Mouse (Mus musculus) MEL (cell line): ENCODE measurements at regions not wholly inside any gene's neighbourhood (a gene's known extent, or its start where the extent isn't known, plus 50 kb on each side); places are given as distances from the start of the nearest gene placed in this dataset.

Experiments
- DNase-seq: peaks from one replicate; pipeline ENCODE4 v3.0.0; 2011; ENCODE audit warnings: low read depth, low spot score
- H3K27ac ChIP-seq: 2 replicates; pipeline ENCODE4 v1.5.1; 2012; ENCODE audit warnings: low read depth, mild to moderate bottlenecking, control low read depth, low read length, moderate library complexity; ENCODE audit not compliant: control insufficient read depth
- H3K27me3 ChIP-seq, 2 experiments: fragments of 150-350 bp in 1 of 2; sonication (generic) in 1 of 2; 2 replicates each; pipeline ENCODE4 v1.6.1; 2012; ENCODE audit warnings: low read length in 2 of 2, mild to moderate bottlenecking in 2 of 2, improper control_type of control experiment in 1 of 2, moderate library complexity in 1 of 2; ENCODE audit not compliant: insufficient read depth in 2 of 2, control insufficient read depth in 1 of 2
- H3K36me3 ChIP-seq, 2 experiments: 2 replicates each; pipeline ENCODE4 v1.6.1; 2012 to 2014; ENCODE audit warnings: low read length in 2 of 2, improper control_type of control experiment in 1 of 2, inconsistent platforms in 1 of 2, mild to moderate bottlenecking in 1 of 2; ENCODE audit not compliant: insufficient read depth in 2 of 2, control insufficient read depth in 1 of 2
- H3K4me1 ChIP-seq, 2 experiments: fragments of 150-350 bp in 1 of 2; sonication (generic) in 1 of 2; 2 replicates each; pipeline ENCODE4 v1.6.1; 2012; ENCODE audit warnings: low read length in 2 of 2, improper control_type of control experiment in 1 of 2, mild to moderate bottlenecking in 1 of 2; ENCODE audit not compliant: insufficient read depth in 2 of 2, control insufficient read depth in 1 of 2
- H3K4me3 ChIP-seq, 2 experiments: fragments of 150-350 bp in 1 of 2; sonication (generic) in 1 of 2; 2 replicates each; pipeline ENCODE4 v1.5.1; 2012; ENCODE audit warnings: low read depth in 2 of 2, low read length in 2 of 2, mild to moderate bottlenecking in 2 of 2, moderate library complexity in 2 of 2, control low read depth in 1 of 2, improper control_type of control experiment in 1 of 2; ENCODE audit not compliant: control insufficient read depth in 1 of 2, insufficient read depth in 1 of 2
- H3K79me2 ChIP-seq: 2 replicates; pipeline ENCODE4 v1.6.1; 2012; ENCODE audit warnings: mild to moderate bottlenecking, low read length, moderate library complexity; ENCODE audit not compliant: control insufficient read depth, poor library complexity, insufficient read depth
- H3K9ac ChIP-seq: 2 replicates; pipeline ENCODE4 v1.6.1; 2012; ENCODE audit warnings: low read depth, mild to moderate bottlenecking, control low read depth, low read length, moderate library complexity; ENCODE audit not compliant: control insufficient read depth, poor library complexity, severe bottlenecking
- H3K9me3 ChIP-seq: fragments of 150-350 bp; sonication (generic); replicated peaks from 2 replicates; pipeline ENCODE4 v1.6.1; 2012; ENCODE audit warnings: mild to moderate bottlenecking, low read length, improper control_type of control experiment, moderate library complexity; ENCODE audit not compliant: insufficient read depth
- BHLHE40 ChIP-seq: IDR thresholded peaks from 2 replicates; pipeline ENCODE4 v1.6.1; 2012; ENCODE audit warnings: low read depth, mild to moderate bottlenecking, inconsistent platforms, low read length, improper control_type of control experiment, borderline replicate concordance
- CHD1 ChIP-seq: IDR thresholded peaks from 2 replicates; pipeline ENCODE4 v1.6.1; 2012; ENCODE audit warnings: low read depth, mild to moderate bottlenecking, inconsistent platforms, low read length, improper control_type of control experiment
- E2F4 ChIP-seq: IDR thresholded peaks from 2 replicates; pipeline ENCODE4 v1.6.1; 2011; ENCODE audit warnings: low read depth, low read length, improper control_type of control experiment, borderline replicate concordance
- ETS1 ChIP-seq: IDR thresholded peaks from 2 replicates; pipeline ENCODE4 v1.6.1; 2012; ENCODE audit warnings: low read depth, mild to moderate bottlenecking, inconsistent platforms, low read length, improper control_type of control experiment, moderate library complexity
- GATA1 ChIP-seq: IDR thresholded peaks from 2 replicates; pipeline ENCODE4 v1.6.1; 2011; ENCODE audit warnings: low read depth, low read length, improper control_type of control experiment
- HCFC1 ChIP-seq: IDR thresholded peaks from 2 replicates; pipeline ENCODE4 v1.6.1; 2012; ENCODE audit warnings: low read depth, mild to moderate bottlenecking, inconsistent platforms, low read length, improper control_type of control experiment, moderate library complexity
- JUND ChIP-seq: IDR thresholded peaks from 2 replicates; pipeline ENCODE4 v1.6.1; 2011; ENCODE audit warnings: low read depth, mild to moderate bottlenecking, improper control_type of control experiment, low read length
- MAX ChIP-seq: IDR thresholded peaks from 2 replicates; pipeline ENCODE4 v1.6.1; 2011; ENCODE audit warnings: low read length, improper control_type of control experiment
- MXI1 ChIP-seq: IDR thresholded peaks from 2 replicates; pipeline ENCODE4 v1.6.1; 2011; ENCODE audit warnings: mild to moderate bottlenecking, low read depth, low read length, improper control_type of control experiment
- MYC ChIP-seq: IDR thresholded peaks from 2 replicates; pipeline ENCODE4 v1.6.1; 2011; ENCODE audit warnings: low read depth, mild to moderate bottlenecking, low read length, improper control_type of control experiment, moderate library complexity
- NELFE ChIP-seq: IDR thresholded peaks from 2 replicates; pipeline ENCODE4 v1.6.1; 2011; ENCODE audit warnings: low read depth, low read length, improper control_type of control experiment
- RCOR1 ChIP-seq: IDR thresholded peaks from 2 replicates; pipeline ENCODE4 v1.6.1; 2012; ENCODE audit warnings: low read depth, mild to moderate bottlenecking, inconsistent platforms, low read length, improper control_type of control experiment
- TBP ChIP-seq: IDR thresholded peaks from 2 replicates; pipeline ENCODE4 v1.8.0; 2011; ENCODE audit warnings: low read depth, low read length, improper control_type of control experiment
- TCF12 ChIP-seq: IDR thresholded peaks from 2 replicates; pipeline ENCODE4 v1.6.1; 2014; ENCODE audit warnings: low read depth, mild to moderate bottlenecking, inconsistent platforms, low read length, improper control_type of control experiment, moderate library complexity
- UBTF ChIP-seq: IDR thresholded peaks from 2 replicates; pipeline ENCODE4 v1.6.1; 2012; ENCODE audit warnings: low read depth, mild to moderate bottlenecking, inconsistent platforms, low read length, improper control_type of control experiment, moderate library complexity, borderline replicate concordance; ENCODE audit not compliant: insufficient read depth
- USF2 ChIP-seq, 2 experiments: IDR thresholded peaks; 2 replicates each; pipeline ENCODE4 v1.6.1; 2011 to 2012; ENCODE audit warnings: improper control_type of control experiment in 2 of 2, low read length in 2 of 2, borderline replicate concordance in 1 of 2, inconsistent platforms in 1 of 2, low read depth in 1 of 2, mild to moderate bottlenecking in 1 of 2; ENCODE audit not compliant: insufficient read depth in 1 of 2
- ZKSCAN1 ChIP-seq: IDR thresholded peaks from 2 replicates; pipeline ENCODE4 v1.6.1; 2012; ENCODE audit warnings: low read depth, mild to moderate bottlenecking, inconsistent platforms, low read length, improper control_type of control experiment, moderate library complexity
- ZMIZ1 ChIP-seq: IDR thresholded peaks from 2 replicates; pipeline ENCODE4 v1.6.1; 2012; ENCODE audit warnings: low read depth, mild to moderate bottlenecking, inconsistent platforms, low read length, improper control_type of control experiment, moderate library complexity
- ZNF384 ChIP-seq: IDR thresholded peaks from 2 replicates; pipeline ENCODE4 v1.6.1; 2012; ENCODE audit warnings: low read depth, mild to moderate bottlenecking, inconsistent platforms, low read length, improper control_type of control experiment

DNA sequence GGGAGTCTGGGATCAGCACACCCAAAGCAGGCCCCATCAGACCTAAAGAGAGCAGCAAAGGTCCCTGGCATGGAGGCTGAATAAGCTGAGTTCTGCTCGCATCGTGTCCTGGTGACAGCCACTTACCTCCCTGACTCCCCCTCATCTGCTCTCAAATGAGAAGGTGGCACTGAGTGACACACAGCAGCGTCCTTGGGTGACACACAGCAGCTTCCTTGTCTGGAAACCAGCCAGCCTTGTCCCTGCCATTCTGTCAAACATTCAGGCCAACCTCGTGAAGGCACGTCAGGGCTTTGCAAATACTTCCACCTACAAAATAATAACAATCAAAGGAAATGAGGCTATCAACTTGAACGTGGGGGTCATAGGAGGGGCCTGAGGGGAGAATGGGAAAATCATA, 183.7 kb upstream of the Dnajc19 start:
- TF ChIP-seq ZNF384 (no peak), BHLHE40 (no peak), ZMIZ1 (no peak), MXI1 (no peak), USF2 (IDR thresholded peaks at IDR 0.05; ENCODE audit: borderline replicate concordance in 1 of 2, insufficient read depth in 1 of 2, low read depth in 1 of 2, low read length in 2 of 2) (no peak), UBTF (no peak), GATA1 (no peak), MYC (no peak), ZKSCAN1 (no peak), RCOR1 (no peak), TBP (no peak), E2F4 (no peak), HCFC1 (no peak), NELFE (no peak)
- no peak overlapping the region for H3K27ac ChIP-seq
- no peak overlapping the region for H3K9ac ChIP-seq
- no peak for DNase-seq
- H3K27me3 ChIP-seq, result no peaks in the 10 kb centered on the region
- no peaks in the 10 kb centered on the region for H3K79me2 ChIP-seq
- no peaks in the 10 kb centered on the region for H3K9me3 ChIP-seq
- no peaks in the 10 kb centered on the region for H3K36me3 ChIP-seq
- no peak overlapping the region for H3K4me3 ChIP-seq
- no peaks in the 10 kb centered on the region for H3K4me1 ChIP-seq

DNA sequence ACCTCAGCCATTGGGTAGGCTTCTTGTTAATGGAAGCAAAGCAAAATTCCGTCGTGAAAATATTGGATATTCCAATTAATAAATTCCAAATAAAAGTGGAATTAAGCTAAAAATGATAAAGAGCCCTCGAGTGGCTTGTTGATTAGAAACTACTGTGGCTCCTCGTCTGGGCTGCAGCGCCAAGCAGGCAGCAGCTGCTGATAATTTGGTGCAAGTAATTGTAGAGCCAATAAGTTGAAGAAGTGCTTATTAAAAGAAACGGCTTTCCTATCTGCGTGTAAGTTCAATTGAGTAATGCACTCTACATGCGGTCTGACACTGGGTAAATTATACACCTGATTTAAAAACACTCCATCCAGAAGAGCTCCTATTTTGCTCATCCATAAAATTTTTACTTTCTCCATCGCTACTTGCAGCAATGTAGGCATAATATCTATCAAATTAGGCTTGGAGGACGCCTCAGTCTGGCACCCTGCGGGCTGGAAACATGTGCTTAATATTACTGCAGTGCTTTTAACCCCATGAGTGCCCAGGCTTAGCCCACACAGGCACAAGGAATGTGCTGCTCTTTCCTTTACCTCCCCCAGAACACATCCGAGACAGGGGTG, 171.7 kb upstream of the Dnajc19 start:
- no peak for TF ChIP-seq BHLHE40
- no peak for TF ChIP-seq UBTF
- no peak for TF ChIP-seq CHD1
- no peak for TF ChIP-seq ZKSCAN1
- TF ChIP-seq MAX, result no peak
- no peak for TF ChIP-seq JUND
- no peak for TF ChIP-seq TCF12
- TF ChIP-seq ETS1, result no peak
- Histone ChIP-seq H3K9me3 (no peaks in the 10 kb centered on the region), H3K9ac (no peak overlapping the region), H3K27me3 (no peaks in the 10 kb centered on the region), H3K4me3 (no peak overlapping the region), H3K79me2 (no peaks in the 10 kb centered on the region), H3K4me1 (no peaks in the 10 kb centered on the region), H3K27ac (no peak overlapping the region), H3K36me3 (no peaks in the 10 kb centered on the region)
- no peak for DNase-seq
